Mouse (Mus musculus): Measurements from ENCODE around the gene Zfp648.

- TF ChIP-seq POLR2A (IDR thresholded peaks at IDR 0.05; ENCODE audit: control insufficient read depth, extremely low read depth, insufficient read depth, low read length, poor library complexity): no peak
- TF ChIP-seq CTCF (IDR thresholded peaks at IDR 0.05; ENCODE audit: borderline replicate concordance, control insufficient read depth, extremely low read depth, insufficient read depth, low read length, poor library complexity): no peak
Observed at GRCm38 (mm10) chr1:154251186-154251585, 50.2 kb downstream of the Zfp648 start.

Data from thymus, adult 2 months (tissue).